Mouse (Mus musculus) kidney, postnatal 4 days (tissue): ENCODE measurements around the gene Kcnip3.

Experiments
- DNase-seq, 2 experiments: peaks; one replicate each; pipeline ENCODE4 v3.0.0; 2021; ENCODE audit warnings: mixed read lengths in 2 of 2

Kcnip3 gene

DNA sequence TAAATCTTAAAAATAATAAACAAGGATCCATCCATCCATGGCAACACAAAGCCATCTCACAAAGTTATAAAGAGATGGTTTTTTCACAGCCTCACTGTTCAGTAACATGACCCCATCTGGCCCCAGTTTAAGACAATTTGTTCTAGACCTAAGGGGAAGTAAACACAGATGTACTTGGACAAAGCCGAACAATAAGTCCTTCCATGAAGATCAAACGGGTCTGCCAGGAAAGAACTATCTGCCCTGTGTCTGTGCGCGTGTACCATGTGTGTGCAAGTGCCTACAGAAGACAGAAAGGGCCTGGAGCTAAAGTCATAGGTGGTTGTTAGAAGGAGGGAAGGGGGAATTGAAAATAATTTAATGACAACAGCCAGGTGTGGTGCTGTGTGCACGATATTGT, 51.7 kb downstream of the Kcnip3 start:
- no peak for DNase-seq

DNA sequence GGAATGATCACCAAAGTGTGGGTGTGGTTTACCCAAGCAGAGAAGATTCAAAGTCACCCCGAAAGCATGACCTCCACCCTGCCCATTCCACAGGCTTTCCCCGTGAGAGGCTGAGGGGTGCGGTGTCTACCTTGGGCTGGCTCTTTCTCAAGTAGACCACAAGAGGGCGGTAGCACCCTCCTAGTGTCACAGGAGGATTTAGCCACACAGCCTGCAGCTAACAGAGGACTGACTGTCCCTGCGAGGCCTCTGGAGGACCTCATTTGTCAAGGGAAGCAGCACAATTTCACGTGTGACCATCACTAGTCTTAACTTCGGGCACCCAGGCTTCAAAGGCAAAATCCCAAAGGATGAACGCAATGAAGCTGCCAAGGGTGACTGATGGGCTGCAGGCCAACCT, 59.6 kb downstream of the Kcnip3 start:
- peak; percentile 70 to 79 for DNase-seq

DNA sequence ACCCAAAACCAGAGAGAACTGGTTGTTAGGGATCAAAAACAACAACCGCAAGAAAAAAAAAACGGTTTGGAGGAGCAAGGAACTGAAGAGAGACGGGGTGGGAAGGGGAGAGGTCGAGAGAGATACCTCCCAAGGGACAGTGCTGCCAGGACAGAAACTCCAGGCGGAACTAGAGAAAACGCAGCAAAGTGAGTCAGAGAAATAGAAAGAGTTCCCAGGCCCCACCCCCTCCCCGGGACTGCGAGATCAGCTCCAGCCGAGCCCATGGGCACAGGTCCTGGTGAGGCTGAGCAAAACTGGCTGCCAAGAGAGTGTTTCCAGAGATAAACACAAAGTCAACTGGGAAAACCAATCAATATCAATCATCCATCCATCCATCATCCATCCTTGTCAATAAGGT, 60.5 kb downstream of the Kcnip3 start:
- DNase-seq, result no peak

DNA sequence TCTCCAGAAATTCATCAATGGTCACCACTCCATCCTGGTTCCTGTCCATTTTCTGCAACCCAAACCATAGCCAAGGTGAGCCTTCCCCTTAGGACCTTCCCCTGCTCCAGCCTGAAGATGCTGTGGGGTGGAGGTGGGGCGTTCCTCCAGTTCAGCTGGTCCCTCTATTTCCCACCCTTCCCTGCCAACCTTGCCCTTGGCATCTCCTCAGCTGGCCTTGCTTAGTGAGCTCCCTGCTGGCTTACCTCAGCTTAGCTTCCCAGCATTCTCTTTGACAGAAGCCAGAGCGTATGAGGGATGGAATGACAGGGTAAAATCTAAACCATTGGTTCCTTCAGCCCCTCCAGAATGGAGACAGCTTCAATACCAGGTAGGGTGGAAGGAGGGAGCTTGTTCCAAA, 62.6 kb downstream of the Kcnip3 start:
- no peak for DNase-seq

DNA sequence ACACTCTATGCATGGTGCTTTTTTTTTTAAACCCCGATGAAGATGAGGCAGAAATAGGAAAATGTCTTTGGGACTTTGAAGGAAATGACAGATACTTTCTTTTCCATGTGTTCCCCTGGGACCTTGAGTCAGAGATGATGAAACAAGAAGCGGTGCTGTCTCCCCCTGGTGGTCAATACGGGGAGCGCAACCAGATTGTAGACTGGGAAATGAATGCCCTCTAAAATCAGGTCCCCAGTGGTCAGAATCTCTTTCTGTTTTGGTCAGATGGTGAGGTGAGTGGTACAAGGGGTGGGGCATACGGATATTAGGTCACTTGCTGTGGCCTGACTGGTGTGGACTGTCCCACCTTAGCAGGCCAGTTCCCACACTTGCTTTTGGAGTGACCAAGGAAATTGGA, 68.1 kb downstream of the Kcnip3 start:
- peak; percentile 87 to 90 for DNase-seq

DNA sequence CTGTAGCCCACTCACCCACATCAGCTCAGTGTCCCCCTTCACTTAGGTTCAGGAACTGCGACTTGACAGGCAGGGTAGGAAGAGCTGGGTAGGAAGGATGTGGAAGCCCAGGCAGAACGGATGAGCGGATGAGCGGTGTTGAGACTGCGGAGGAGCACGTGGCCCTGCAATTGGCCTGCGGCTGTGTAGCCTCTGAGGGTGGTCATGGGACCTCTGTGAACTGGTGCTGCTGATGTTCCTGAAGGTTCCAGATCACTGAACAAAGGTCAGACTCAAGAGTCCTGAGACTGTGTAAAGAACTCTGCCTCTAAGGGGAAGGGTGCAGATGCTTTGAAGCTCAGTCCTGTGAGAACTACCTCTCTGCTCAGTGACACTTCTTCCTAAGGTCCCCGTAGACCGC, 68.8 kb downstream of the Kcnip3 start:
- DNase-seq, result no peak

DNA sequence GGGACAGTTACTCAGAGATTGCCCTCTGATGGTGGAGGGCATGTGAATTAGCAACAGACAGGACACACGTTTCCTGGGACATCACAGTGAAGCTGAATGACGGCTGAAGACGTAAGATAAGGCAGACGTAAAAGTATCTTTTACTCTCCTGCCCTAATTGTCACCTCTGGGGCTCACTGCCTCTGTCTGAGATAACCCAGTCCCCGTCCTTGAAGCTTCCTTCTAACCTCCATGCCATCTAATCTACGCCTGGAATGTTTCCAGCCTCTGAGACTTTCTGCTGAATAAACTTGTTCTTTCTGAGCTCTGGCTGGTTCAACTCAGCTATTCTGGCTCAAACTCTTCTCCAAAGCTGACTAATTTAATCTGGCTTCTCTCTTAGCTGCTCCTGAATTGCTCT, 70.1 kb downstream of the Kcnip3 start:
- DNase-seq, result no peak

DNA sequence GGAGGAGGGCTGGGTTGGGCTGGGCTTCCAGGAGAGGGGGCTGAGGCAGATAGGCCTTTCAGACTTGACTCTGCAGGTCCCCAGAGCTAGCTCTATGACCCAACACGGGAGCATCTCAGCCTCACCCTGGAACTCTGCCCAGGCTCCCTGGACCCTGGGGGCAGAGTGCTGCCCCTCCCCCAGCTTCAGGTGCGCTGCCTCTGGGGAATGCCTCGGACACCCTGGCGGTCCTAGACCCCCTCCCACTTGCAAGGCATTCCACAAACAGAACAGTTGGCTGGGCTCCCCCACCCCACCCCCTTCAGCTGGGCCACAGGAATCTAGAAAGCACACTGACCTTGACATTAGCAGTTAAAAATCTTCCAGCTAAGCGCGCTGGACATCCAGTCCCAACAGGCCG, 72.2 kb downstream of the Kcnip3 start:
- peak; percentile 66 to 82 for DNase-seq

DNA sequence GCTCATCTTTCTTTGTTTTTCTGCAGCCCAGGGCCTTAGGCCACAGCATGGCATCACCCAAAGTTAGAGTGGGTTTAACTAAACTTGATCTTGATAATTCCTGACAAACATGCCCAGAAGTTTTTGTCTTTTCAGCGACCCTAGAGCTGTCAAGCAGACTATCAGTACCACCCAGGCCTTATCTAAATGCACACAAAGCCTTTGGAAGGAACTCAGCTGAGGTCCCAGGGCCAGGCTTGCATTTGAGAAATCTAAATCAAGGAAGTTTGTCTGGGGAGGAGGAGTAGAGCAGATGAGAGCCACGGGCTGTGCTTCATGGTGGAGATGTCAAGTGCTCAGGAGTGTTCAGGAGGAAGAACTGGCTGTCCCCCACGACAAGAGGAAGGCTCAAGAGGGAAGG, 75.0 kb downstream of the Kcnip3 start:
- no peak for DNase-seq

DNA sequence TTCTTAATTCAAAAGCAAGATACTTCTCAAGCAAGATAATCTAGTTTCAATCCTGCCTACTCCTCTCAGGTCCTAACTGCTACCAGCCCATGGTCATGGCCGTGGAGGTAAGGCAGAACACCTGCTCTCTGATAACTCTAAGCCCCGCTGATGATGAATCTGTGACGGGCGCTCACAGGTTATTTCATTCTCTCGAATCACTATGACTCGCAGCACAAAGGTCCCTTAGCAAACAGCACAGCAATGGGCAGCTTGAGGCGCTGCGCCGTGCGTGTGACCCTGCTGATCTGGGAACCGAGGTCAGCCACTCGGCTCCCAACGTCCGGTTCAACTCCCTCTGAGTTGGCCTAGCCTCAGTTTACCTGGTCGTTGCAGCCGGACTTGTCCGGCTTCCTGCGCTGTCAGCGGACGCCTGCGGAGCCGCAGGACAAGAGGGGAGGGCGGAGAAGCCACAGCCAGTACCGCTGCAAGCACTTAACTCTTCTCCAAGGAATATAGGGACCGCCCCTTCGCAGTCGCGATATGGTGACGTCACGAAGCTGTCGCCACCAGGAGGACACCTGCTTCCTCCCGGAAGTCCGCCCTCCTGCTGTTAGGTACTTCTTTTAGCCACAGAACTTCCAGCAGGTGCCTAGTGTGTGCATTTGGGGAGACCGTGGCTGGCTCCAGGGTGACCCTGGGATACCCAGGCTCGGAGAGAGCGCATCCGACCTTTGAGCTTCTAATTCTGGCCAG, 77.7 kb downstream of the Kcnip3 start, which contains the start of gene Fahd2a:
Gene Fahd2a, minus strand, starts transcription at position 511 of the 735 bp plus-strand sequence.
- DNase-seq, result peak; percentile 94

DNA sequence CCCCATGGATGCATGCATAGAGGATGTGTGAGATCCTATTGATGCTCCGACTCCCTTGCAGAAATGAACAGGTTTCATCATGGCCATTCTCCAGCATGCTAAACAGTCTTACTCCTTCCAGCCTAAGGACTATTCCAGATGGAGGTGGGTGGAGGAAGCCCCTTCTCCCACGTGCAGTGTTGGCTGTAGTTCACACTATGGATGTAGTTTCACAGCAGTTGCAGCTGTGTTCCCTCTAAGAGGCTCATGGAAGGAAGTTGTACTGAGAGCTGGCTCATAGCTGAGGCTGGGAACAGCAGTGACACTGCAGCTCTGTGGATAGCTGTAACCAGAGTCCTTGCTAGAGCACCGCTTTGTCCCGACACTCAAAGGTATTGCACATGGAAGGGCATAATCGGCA, 84.2 kb downstream of the Kcnip3 start:
- DNase-seq, result no peak

DNA sequence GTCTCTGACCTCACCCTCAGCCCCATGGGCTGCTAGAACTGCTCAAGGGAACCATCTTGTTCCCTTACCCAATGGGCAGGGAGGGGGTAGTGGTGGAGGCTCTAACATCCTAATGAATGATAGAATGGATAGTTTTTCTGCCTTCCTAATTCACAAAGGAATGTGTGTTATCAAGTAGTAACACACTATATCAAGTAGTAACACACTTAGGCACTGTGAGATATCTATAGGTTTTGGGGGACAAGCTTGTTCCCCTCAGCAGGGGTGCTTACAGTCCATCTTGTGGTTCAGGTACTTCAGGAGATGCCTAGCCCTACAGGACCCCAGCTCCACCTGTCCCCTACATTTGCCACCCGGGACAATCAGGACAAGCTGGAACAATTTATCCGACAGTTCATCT, 86.3 kb downstream of the Kcnip3 start:
- DNase-seq, result no peak

DNA sequence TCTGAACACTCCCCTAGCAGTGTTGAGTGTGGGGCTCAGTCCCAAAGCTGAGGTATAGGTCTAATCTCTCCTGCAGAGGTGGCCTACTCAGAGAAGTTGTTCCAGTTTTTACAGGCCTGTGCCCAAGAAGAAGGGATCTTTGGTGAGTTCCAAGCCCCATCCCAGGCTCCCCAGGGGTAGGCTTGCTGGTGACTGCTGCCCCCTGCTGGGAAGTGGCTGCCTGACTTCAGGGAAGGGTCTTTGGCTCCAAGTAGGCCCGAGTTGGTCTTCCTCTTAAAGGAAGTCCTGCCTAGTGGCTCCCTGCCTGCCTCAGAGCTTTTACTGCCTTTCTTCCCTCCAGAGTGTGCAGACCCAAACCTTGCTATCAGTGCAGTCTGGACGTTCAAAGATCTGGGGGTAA, 86.8 kb downstream of the Kcnip3 start:
- peak; percentile 65 to 68 for DNase-seq

DNA sequence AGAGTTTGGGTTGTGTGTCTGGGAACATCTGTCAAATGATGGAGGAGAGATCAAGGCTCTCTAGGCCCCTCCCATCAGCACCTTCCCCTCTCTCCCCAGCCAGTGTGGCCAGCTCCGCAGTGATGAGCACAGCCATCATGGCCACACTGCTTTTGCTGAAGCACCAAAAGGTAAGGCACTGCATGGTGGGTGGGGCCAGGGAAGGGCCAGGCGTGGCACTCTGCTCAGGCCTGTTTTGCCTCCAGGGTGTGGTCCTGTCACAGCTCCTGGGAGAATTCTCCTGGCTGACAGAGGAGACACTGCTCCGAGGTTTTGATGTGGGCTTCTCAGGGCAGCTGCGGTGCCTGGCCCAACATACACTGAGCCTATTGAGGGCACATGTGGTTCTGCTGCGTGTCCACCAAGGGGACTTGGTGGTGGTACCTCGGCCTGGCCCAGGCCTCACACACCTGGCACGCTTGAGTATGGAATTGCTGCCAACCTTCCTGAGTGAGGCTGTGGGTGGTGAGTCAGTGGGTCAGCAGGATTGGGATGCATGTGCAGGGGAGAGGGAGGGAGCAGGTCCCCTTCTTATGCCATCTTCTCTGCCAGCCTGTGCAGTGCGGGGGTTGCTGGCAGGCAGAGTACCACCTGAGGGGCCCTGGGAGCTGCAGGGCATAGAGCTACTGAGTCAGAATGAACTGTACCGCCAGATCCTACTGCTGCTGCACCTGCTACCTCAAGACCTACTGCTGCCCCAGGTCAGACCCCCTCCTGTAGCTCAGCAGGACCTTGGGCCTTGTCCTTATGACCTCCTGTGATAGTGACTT, 88.2 kb downstream of the Kcnip3 start:
- DNase-seq, result no peak

DNA sequence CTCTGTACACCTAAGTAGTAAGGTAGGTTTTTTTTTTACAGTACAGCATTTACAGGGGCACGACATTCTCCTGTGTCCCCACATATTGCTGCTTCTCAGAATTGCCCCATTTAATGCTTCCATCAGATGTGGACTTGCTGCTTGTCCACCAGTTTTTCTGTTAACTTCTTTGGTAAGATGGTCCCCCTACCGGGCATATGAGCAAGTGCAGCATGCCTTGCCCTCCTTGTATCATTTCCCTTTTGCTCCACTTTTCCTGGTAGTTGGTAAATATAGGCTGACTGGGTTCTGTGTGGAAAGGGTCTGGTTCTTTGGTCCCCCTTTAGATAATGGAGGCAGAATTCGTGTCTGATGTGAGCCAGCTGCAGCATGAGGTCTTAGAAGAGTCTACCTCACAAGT, 91.7 kb downstream of the Kcnip3 start:
- peak; percentile 65 to 75 for DNase-seq

DNA sequence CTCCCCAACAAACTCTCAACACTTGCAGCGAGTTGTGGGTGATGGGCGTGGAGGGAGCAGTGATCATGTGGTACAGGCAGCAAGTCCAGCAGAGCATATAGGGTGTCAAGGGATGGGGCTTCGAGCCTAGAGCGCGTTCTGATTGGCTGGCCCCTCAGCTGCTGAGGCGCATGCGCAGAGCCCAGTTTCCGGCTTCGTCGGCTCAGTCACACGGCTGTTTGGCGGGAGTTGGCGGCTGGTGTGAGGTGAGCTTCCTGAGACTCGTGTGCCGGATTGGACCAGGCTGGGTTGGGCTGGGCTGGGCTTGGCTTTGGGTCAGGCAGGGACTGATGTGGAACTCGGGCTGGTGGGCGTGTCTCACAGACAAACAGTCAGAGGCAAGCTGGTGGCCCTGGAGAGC, 96.9 kb downstream of the Kcnip3 start, which contains the start of gene Gpat2:
Gene Gpat2, plus strand, starts transcription at position 223 of the 400 bp plus-strand sequence.
- peak in 1 of 2 experiments; percentile 21 for DNase-seq

DNA sequence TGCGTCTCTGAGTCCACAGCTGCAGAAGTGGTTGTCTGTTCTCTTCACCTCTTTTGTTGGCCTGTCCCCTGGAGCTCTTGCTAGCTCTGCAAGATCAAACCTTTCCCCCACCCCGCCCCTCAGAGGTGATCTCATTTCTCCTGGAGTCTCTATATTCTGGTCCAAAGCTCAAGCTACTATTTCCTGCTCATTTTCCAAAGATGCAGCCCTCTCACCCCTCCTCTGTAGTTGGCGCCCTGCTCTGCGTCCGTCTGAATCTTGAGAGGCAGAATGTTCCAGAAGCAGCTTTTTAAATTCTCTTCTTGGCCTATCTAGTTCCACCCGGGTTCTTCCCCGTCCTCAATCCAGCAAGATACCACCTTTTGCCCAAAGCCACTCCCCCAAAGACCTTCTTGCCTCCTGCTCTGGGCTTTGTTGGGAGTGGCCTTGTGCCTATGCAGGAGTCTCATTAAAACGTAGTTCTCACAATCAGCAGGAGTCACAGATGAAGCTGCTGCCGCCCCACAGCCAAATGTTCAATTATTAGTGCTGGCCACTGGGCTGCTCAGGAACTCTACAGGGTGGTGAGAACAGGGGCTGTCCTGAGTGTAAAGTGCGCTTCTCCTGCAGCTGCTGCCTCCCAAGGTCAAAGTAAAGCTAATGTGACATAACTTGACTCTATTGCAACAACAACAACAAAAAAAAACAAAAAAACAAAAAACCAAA, 103.5 kb downstream of the Kcnip3 start:
- DNase-seq, result peak; percentile 22 to 52

DNA sequence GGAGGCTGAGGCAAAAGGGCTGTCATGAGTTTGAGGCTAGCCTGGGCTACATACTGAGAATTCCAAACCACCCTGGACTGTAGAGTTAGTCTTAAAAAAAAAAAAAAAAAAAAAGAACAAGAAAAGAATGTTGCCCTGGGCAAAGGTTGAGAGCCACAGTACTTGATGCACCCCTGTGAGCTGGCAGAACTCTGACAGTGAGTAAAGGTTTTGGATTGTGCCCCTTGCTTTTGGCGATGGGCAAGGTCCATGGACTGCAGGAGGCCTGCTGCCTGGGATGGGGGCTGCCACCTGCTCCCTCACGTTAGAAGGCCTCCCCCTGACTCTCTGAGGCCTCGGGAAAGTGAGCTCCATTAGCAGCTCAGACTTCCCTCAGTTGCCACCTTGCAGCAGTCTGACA, 105.2 kb downstream of the Kcnip3 start:
- DNase-seq, result peak in 1 of 2 experiments; percentile 54

DNA sequence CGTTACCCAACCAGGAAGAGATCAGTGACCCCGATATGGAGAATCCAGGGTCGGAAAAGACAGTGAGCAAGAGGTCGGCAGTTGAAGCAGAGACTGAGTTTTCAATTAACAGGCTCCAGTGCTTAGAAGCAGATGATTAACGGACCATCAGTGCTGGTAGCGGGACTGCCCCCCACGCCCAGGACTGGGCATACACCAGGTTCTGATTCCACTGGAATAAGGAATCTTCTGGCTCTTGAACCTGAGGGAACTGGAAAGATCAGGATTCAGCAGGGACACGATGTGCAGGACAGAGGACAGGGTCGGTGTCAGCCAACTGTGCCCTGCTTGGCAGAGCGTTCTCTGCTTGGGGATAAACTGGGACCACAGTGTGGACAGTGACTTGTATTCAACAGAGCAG, 106.1 kb downstream of the Kcnip3 start:
- peak; percentile 42 to 76 for DNase-seq

DNA sequence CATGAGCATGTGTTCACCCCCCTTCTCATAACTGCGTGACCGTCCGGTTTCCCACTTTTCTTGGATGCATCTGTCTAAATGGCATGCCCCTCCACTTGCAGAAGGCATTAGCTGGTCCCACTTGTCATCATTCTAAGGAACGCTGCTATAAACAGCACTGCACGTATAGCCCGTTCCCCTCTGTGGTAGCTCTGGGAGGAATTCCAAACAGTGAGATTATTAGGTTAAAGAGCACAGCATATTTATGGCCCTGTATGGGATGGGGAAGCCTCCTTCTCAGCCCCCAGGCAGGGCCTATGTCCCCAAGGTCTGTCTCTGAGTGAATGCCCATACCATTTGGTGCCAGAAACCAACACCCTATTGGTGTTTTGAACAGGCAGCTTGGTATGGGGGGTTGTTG, 110.8 kb downstream of the Kcnip3 start:
- no peak for DNase-seq
